Mouse (Mus musculus): ENCODE data around the gene Tpgs1. TPM values are rescaled to one million over a fixed set of nuclear protein-coding genes. Genes with fewer than 3 reads are reported as not detected.
A peak's percentile ranks its signal among the peaks of the same experiment; 100 is the strongest.

Tpgs1 gene
- total RNA-seq, 2 experiments from 2014 or later = 4.1 to 8.5 TPM

DNA sequence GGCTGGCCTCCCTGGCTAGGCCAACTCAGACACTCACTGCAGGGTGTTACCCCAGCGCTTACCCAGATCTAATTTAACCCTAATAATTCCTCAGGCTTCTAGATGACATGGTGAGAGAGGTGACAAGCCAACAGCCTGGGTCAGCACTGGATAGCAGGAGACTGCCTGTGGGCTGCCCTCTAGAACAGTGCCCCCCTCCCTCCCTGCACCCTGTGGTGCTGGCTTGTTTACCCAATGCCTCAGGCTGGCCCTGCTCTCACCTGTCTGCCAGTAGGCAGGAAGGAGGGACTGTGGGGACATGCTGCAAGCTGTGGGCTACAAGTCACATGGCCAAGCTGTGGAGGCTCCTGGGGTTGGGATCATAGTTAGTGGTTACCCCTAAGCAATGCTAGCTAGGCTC is 38.0 kb downstream of the Tpgs1 start:
- ATAC-seq (replicated peaks; ENCODE audit: low FRiP score, low TSS enrichment, poor library complexity, severe bottlenecking) = no peak

- ATAC-seq (replicated peaks; ENCODE audit: low FRiP score, low TSS enrichment, poor library complexity, severe bottlenecking) = no peak
These were observed 38.6 kb downstream of the Tpgs1 start for GRCm38 (mm10) chr10:79707759-79708158.

GRCm38 (mm10) chr10:79708668-79709067 is 39.5 kb downstream of the Tpgs1 start:
- no peak for ATAC-seq (replicated peaks; ENCODE audit: low FRiP score, low TSS enrichment, poor library complexity, severe bottlenecking)

DNA sequence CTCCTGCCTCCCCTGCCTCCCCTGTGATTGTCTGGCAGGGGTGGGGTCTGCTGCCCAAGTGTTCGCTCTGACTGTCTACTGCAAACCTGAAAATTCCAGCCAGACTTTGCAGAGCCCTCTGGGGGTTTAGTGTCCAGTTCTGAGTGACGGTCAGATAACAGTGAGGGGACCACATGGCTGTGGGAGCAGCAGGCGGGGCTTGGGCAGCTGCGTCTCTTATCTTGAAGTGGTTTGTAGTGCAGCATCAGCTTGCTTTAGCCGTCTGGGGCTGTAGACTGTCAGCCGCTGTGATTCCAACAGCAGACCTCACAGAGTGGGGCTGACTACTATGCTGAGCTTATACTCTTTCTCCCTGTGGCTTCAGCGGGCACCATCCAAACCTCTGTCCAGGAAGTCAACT is 40.1 kb downstream of the Tpgs1 start:
- no peak for ATAC-seq (replicated peaks; ENCODE audit: low FRiP score, low TSS enrichment, poor library complexity, severe bottlenecking)

DNA sequence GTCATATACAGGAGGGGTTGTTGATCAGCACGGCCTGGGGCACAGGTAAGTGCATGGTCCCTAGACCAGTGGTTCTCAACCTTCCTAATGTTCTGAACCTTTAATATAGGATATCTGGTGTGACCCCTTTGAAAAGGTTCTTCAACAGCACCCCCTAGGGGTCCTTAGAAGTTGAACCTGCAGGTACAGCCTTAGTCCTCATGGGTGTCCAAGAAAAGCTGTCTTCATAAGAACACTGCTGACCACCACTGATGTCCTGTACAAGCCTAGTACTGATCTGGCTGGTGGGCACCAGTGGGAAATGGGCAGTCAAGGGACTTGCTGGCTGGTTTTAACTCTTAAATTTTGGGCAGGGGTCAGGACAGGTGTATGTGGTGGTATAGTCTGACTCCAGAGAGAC is 42.9 kb downstream of the Tpgs1 start:
- 0 out of 2 replicates have a peak, but pooled peaks have one; percentile 3 for ATAC-seq (replicated peaks; ENCODE audit: low FRiP score, low TSS enrichment, poor library complexity, severe bottlenecking)

- peak; percentile 69 for ATAC-seq (replicated peaks; ENCODE audit: low FRiP score, low TSS enrichment, poor library complexity, severe bottlenecking)
These were observed 43.4 kb downstream of the Tpgs1 start for GRCm38 (mm10) chr10:79712499-79713126.

DNA sequence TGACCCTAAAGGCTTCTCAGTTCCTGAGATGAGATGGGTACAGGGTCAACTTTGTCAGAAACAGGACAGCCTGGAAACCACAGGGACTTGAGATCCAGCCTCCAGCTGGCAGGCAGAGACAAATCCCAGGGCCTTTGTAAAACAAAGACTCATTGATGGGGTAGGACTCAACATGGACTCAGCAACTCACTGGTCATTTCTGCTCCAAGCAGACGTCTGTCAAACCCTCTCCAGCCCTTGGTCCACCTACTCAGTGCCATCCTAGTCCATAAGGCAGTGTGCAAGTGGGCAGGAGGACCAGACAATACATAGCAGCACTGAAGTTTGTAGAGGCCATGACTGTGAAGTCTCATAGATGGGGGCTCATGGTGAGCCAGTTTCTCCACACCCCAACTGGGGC is 44.0 kb downstream of the Tpgs1 start:
- no peak for ATAC-seq (replicated peaks; ENCODE audit: low FRiP score, low TSS enrichment, poor library complexity, severe bottlenecking)

- ATAC-seq (replicated peaks; ENCODE audit: low FRiP score, low TSS enrichment, poor library complexity, severe bottlenecking) = no peak
These were observed 45.8 kb downstream of the Tpgs1 start for GRCm38 (mm10) chr10:79714996-79715395.

DNA sequence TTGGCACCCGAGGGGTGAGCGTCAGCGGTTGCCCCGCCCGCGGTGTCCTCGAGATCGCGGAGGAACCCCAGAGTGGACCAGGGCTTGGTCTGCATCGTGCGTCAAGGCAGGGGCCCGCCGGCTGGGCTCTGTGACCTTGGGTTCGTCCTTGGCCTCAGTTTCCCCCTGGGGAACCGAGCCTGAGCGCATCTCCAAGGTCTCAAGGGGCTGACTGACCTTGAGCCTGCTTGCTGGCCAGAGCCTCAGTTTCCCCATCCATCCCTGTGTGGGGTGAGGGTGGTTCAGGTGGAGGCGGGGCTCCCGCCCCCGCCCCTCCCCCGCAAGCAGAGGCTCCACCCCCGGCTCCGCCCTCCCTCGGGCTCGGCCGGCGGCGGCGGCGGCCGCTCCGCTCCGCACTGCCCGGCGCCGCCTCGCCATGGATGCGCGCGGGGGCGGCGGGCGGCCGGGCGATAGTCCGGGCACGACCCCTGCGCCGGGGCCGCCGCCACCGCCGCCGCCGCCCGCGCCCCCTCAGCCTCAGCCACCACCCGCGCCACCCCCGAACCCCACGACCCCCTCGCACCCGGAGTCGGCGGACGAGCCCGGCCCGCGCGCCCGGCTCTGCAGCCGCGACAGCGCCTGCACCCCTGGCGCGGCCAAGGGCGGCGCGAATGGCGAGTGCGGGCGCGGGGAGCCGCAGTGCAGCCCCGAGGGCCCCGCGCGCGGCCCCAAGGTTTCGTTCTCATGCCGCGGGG is 47.3 kb downstream of the Tpgs1 start, which contains the start of gene Hcn2:
Gene Hcn2 (plus strand): TSS at position 381 of the 734 bp plus-strand sequence.
- ATAC-seq (replicated peaks; ENCODE audit: low FRiP score, low TSS enrichment, poor library complexity, severe bottlenecking) = no peak

- ATAC-seq (replicated peaks; ENCODE audit: low FRiP score, low TSS enrichment, poor library complexity, severe bottlenecking) = no peak
These were observed 47.8 kb downstream of the Tpgs1 start for GRCm38 (mm10) chr10:79716988-79717355.

GRCm38 (mm10) chr10:79717640-79718357 is 48.6 kb downstream of the Tpgs1 start:
- peak; percentile 50 for ATAC-seq (replicated peaks; ENCODE audit: low FRiP score, low TSS enrichment, poor library complexity, severe bottlenecking)

- ATAC-seq (replicated peaks; ENCODE audit: low FRiP score, low TSS enrichment, poor library complexity, severe bottlenecking) = no peak
These were observed 51.9 kb downstream of the Tpgs1 start for GRCm38 (mm10) chr10:79721089-79721488.

GRCm38 (mm10) chr10:79723047-79723446 is 53.9 kb downstream of the Tpgs1 start:
- ATAC-seq (replicated peaks; ENCODE audit: low FRiP score, low TSS enrichment, poor library complexity, severe bottlenecking) = no peak

DNA sequence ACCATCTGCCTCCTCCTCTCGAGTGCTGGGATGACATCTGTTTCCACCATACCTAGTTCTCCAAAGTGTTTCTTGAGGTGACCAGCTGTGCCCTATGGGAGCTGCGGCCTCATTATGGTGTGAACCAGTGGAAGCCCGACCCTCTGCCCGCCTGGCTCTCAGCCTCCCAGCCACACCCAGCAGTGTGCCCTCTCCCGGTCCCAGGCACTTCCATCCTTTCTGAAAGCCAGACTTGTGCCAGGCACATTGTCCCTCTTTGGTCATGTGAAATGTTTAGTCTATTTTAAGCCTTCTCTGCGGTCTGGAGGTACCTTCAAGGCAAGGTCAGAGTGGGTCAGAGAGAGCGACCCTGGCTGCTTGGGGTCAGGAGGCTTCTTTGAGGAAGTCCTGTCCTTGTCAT is 54.5 kb downstream of the Tpgs1 start:
- no peak for ATAC-seq (replicated peaks; ENCODE audit: low FRiP score, low TSS enrichment, poor library complexity, severe bottlenecking)

Other genes starting within 250 kb of the Tpgs1 start
- gene Vmn2r83, start 200.6 kb upstream of the Tpgs1 start, total RNA-seq (2014; fragmentation: Nextera tagmentation) = not detected in 2 replicates
- gene Vmn2r83, start 200.6 kb upstream of the Tpgs1 start, total RNA-seq (2017) = not detected in 2 replicates
- 5.4 and 12.2 TPM in 2 replicates for gene Plpp2, start 135.6 kb upstream of the Tpgs1 start, total RNA-seq (2014; fragmentation: Nextera tagmentation)
- gene Plpp2, start 135.6 kb upstream of the Tpgs1 start, total RNA-seq (2017) = 3.3 and 3.9 TPM in 2 replicates
- 5.9 and 8.5 TPM in 2 replicates for gene Mier2, start 114.2 kb upstream of the Tpgs1 start, total RNA-seq (2014; fragmentation: Nextera tagmentation)
- gene Mier2, start 114.2 kb upstream of the Tpgs1 start, total RNA-seq (2017) = 2.1 and 12.3 TPM in 2 replicates
- not detected in 2 replicates for gene Theg, start 82.0 kb upstream of the Tpgs1 start, total RNA-seq (2014; fragmentation: Nextera tagmentation)
- not detected in 2 replicates for gene Theg, start 82.0 kb upstream of the Tpgs1 start, total RNA-seq (2017)
- not detected in 2 replicates for gene C2cd4c, start 55.3 kb upstream of the Tpgs1 start, total RNA-seq (2014; fragmentation: Nextera tagmentation)
- gene C2cd4c, start 55.3 kb upstream of the Tpgs1 start, total RNA-seq (2017) = not detected in 2 replicates
- gene Shc2, start 31.5 kb upstream of the Tpgs1 start, total RNA-seq (2014; fragmentation: Nextera tagmentation) = not detected in 2 replicates
- not detected in 2 replicates for gene Shc2, start 31.5 kb upstream of the Tpgs1 start, total RNA-seq (2017)
- not detected in 2 replicates for gene Odf3l2, start 23.6 kb upstream of the Tpgs1 start, total RNA-seq (2014; fragmentation: Nextera tagmentation)
- gene Odf3l2, start 23.6 kb upstream of the Tpgs1 start, total RNA-seq (2017) = not detected in 2 replicates
- gene Madcam1, start 4.8 kb upstream of the Tpgs1 start, total RNA-seq (2014; fragmentation: Nextera tagmentation) = not detected in 2 replicates
- gene Madcam1, start 4.8 kb upstream of the Tpgs1 start, total RNA-seq (2017) = not detected in 2 replicates
- gene Cdc34, start 12.8 kb downstream of the Tpgs1 start, total RNA-seq (2014; fragmentation: Nextera tagmentation) = 134 and 152 TPM in 2 replicates
- gene Cdc34, start 12.8 kb downstream of the Tpgs1 start, total RNA-seq (2017) = 128 and 236 TPM in 2 replicates
- gene Gzmm, start 19.7 kb downstream of the Tpgs1 start, total RNA-seq (2014; fragmentation: Nextera tagmentation) = 1.7 and 1.8 TPM in 2 replicates
- 1.7 and 2.4 TPM in 2 replicates for gene Gzmm, start 19.7 kb downstream of the Tpgs1 start, total RNA-seq (2017)
- 361 and 460 TPM in 2 replicates for gene Bsg, start 35.1 kb downstream of the Tpgs1 start, total RNA-seq (2014; fragmentation: Nextera tagmentation)
- gene Bsg, start 35.1 kb downstream of the Tpgs1 start, total RNA-seq (2017) = 350 and 443 TPM in 2 replicates
- gene Hcn2, start 47.3 kb downstream of the Tpgs1 start, total RNA-seq (2014; fragmentation: Nextera tagmentation) = 0.50 TPM in 1 of 2 replicates, not detected in the other
- not detected in 2 replicates for gene Hcn2, start 47.3 kb downstream of the Tpgs1 start, total RNA-seq (2017)
- 45.2 and 51.7 TPM in 2 replicates for gene Polrmt, start 77.2 kb downstream of the Tpgs1 start, total RNA-seq (2014; fragmentation: Nextera tagmentation)
- gene Polrmt, start 77.2 kb downstream of the Tpgs1 start, total RNA-seq (2017) = 17.6 and 21.2 TPM in 2 replicates
- gene Fgf22, start 85.7 kb downstream of the Tpgs1 start, total RNA-seq (2014; fragmentation: Nextera tagmentation) = not detected in 2 replicates
- gene Fgf22, start 85.7 kb downstream of the Tpgs1 start, total RNA-seq (2017) = not detected in 2 replicates
- 76.0 and 106 TPM in 2 replicates for gene Rnf126, start 97.6 kb downstream of the Tpgs1 start, total RNA-seq (2014; fragmentation: Nextera tagmentation)
- 16.2 and 20.8 TPM in 2 replicates for gene Rnf126, start 97.6 kb downstream of the Tpgs1 start, total RNA-seq (2017)
- 0.49 and 0.96 TPM in 2 replicates for gene Fstl3, start 107.9 kb downstream of the Tpgs1 start, total RNA-seq (2014; fragmentation: Nextera tagmentation)
- 0.66 and 0.80 TPM in 2 replicates for gene Fstl3, start 107.9 kb downstream of the Tpgs1 start, total RNA-seq (2017)
- gene Prss57, start 121.6 kb downstream of the Tpgs1 start, total RNA-seq (2014; fragmentation: Nextera tagmentation) = 2.4 and 7.6 TPM in 2 replicates
- gene Prss57, start 121.6 kb downstream of the Tpgs1 start, total RNA-seq (2017) = 1.7 and 3.5 TPM in 2 replicates
- gene Palm, start 124.2 kb downstream of the Tpgs1 start, total RNA-seq (2014; fragmentation: Nextera tagmentation) = 7.6 and 11.1 TPM in 2 replicates
- gene Palm, start 124.2 kb downstream of the Tpgs1 start, total RNA-seq (2017) = 4.6 and 6.8 TPM in 2 replicates
- not detected in 2 replicates for gene Misp, start 151.6 kb downstream of the Tpgs1 start, total RNA-seq (2014; fragmentation: Nextera tagmentation)
- not detected in 2 replicates for gene Misp, start 151.6 kb downstream of the Tpgs1 start, total RNA-seq (2017)
- gene Ptbp1, start 185.1 kb downstream of the Tpgs1 start, total RNA-seq (2014; fragmentation: Nextera tagmentation) = 423 and 470 TPM in 2 replicates
- gene Ptbp1, start 185.1 kb downstream of the Tpgs1 start, total RNA-seq (2017) = 149 and 201 TPM in 2 replicates
- gene Prtn3, start 205.1 kb downstream of the Tpgs1 start, total RNA-seq (2014; fragmentation: Nextera tagmentation) = 2.5 and 8.7 TPM in 2 replicates
- 0.56 and 5.9 TPM in 2 replicates for gene Prtn3, start 205.1 kb downstream of the Tpgs1 start, total RNA-seq (2017)
- not detected in 2 replicates for gene Plppr3, start 205.3 kb downstream of the Tpgs1 start, total RNA-seq (2014; fragmentation: Nextera tagmentation)
- gene Plppr3, start 205.3 kb downstream of the Tpgs1 start, total RNA-seq (2017) = 5.8 and 15.0 TPM in 2 replicates
- gene Elane, start 216.9 kb downstream of the Tpgs1 start, total RNA-seq (2014; fragmentation: Nextera tagmentation) = 10.5 TPM in 1 of 2 replicates, not detected in the other
- 0.23 and 1.3 TPM in 2 replicates for gene Elane, start 216.9 kb downstream of the Tpgs1 start, total RNA-seq (2017)
- gene Cfd, start 221.5 kb downstream of the Tpgs1 start, total RNA-seq (2014; fragmentation: Nextera tagmentation) = not detected in 2 replicates
- not detected in 2 replicates for gene Cfd, start 221.5 kb downstream of the Tpgs1 start, total RNA-seq (2017)
- gene Med16, start 239.6 kb downstream of the Tpgs1 start, total RNA-seq (2014; fragmentation: Nextera tagmentation) = 17.1 and 21.7 TPM in 2 replicates
- gene Med16, start 239.6 kb downstream of the Tpgs1 start, total RNA-seq (2017) = 9.7 and 9.8 TPM in 2 replicates
- gene Gm26602, start 241.5 kb downstream of the Tpgs1 start, total RNA-seq (2014; fragmentation: Nextera tagmentation) = not detected in 2 replicates
- gene Gm26602, start 241.5 kb downstream of the Tpgs1 start, total RNA-seq (2017) = not detected in 2 replicates
- gene Kiss1r, start 247.6 kb downstream of the Tpgs1 start, total RNA-seq (2014; fragmentation: Nextera tagmentation) = 0.31 TPM in 1 of 2 replicates, not detected in the other
- gene Kiss1r, start 247.6 kb downstream of the Tpgs1 start, total RNA-seq (2017) = 2.2 TPM in 1 of 2 replicates, not detected in the other